Mouse (Mus musculus) liver, embryonic 16.5 days (tissue): ENCODE results near the gene Zkscan2. TPM values are rescaled to one million over a fixed set of nuclear protein-coding genes. Genes with fewer than 3 reads are reported as not detected.

Experiments
- polyA plus RNA-seq: library from polyadenylated mRNA; unstranded; fragments of >200 nt; fragmentation: Nextera tagmentation; extraction: Ambion mirVana; gene quantifications from 2 replicates; pipeline ENCODE4 v1.2.1, GENCODE M21; 2015

Zkscan2 gene
- polyA plus RNA-seq, 1 experiment from 2014 or later, result 0.06 TPM

Other genes with a start within 250 kb of the Zkscan2 start
- gene Lcmt1, start 130.7 kb downstream of the Zkscan2 start, polyA plus RNA-seq, result 18.4 and 19.8 TPM in 2 replicates
- 8.8 and 10.1 TPM in 2 replicates for gene Arhgap17, start 130.5 kb downstream of the Zkscan2 start, polyA plus RNA-seq
- 86.1 and 125 TPM in 2 replicates for gene Aqp8, start 38.2 kb downstream of the Zkscan2 start, polyA plus RNA-seq